Mouse (Mus musculus): Measurements from ENCODE around the gene Mxi1. TPM values are rescaled to one million over a fixed set of nuclear protein-coding genes. Genes with fewer than 3 reads are reported as not detected.
A peak's percentile ranks its signal among the peaks of the same experiment; 100 is the strongest.

The Mxi1 gene
- total and polyA plus RNA-seq, 3 experiments, result 29.0 to 60.9 TPM; not detected in 1

GRCm38 (mm10) chr19:53329221-53329991 lies 19.1 kb downstream of the Mxi1 start:
- peaks cover 3 to 20% of the 10 kb centered on the region in 2 experiments for H3K4me1 ChIP-seq (ENCODE audit: control insufficient read depth in 1 of 2, insufficient read depth in 2 of 2, low read length in 2 of 2)
- H3K79me2 ChIP-seq (ENCODE audit: control insufficient read depth, insufficient read depth, low read length, poor library complexity), result peaks cover 8% of the 10 kb centered on the region
- H3K27ac ChIP-seq (ENCODE audit: control insufficient read depth, low read depth, low read length), result peak overlapping the region; percentile 1; the same call in 1 of the 2 replicates
- no peaks in the 10 kb centered on the region for H3K27me3 ChIP-seq (ENCODE audit: control insufficient read depth in 1 of 2, insufficient read depth in 2 of 2, low read length in 2 of 2)
- peak; percentile 95 for DNase-seq (ENCODE audit: low read depth, low spot score)
- no peaks in the 10 kb centered on the region for H3K9me3 ChIP-seq (replicated peaks; ENCODE audit: insufficient read depth, low read length)
- peaks cover 7 to 34% of the 10 kb centered on the region in 2 experiments for H3K36me3 ChIP-seq (ENCODE audit: control insufficient read depth in 1 of 2, insufficient read depth in 2 of 2, low read length in 2 of 2)
- peak overlapping the region; percentile 66 for H3K9ac ChIP-seq (ENCODE audit: control insufficient read depth, low read depth, low read length, poor library complexity, severe bottlenecking)
- H3K4me3 ChIP-seq (ENCODE audit: control insufficient read depth in 1 of 2, insufficient read depth in 1 of 2, low read depth in 2 of 2, low read length in 2 of 2), result peak overlapping the region; percentile 60 to 66
- TF ChIP-seq CHD2 (IDR thresholded peaks at IDR 0.05; ENCODE audit: low read length) (no peak), KAT2A (conservative IDR thresholded peaks at IDR 0.05; ENCODE audit: low read depth, low read length) (no peak; the same call in 1 of the 2 replicates), MYC (IDR thresholded peaks at IDR 0.05; ENCODE audit: low read depth, low read length) (no peak), ZNF384 (IDR thresholded peaks at IDR 0.05; ENCODE audit: low read depth, low read length) (no peak), MXI1 (IDR thresholded peaks at IDR 0.05; ENCODE audit: low read depth, low read length) (peak; percentile 91), ZKSCAN1 (IDR thresholded peaks at IDR 0.05; ENCODE audit: low read depth, low read length) (no peak), MEF2A (IDR thresholded peaks at IDR 0.05; ENCODE audit: extremely low read depth, insufficient replicate concordance, low read depth, low read length, poor library complexity, severe bottlenecking) (no peak), SIN3A (IDR thresholded peaks at IDR 0.05; ENCODE audit: low read length) (peak; percentile 76), JUND (IDR thresholded peaks at IDR 0.05; ENCODE audit: low read depth, low read length) (no peak), UBTF (IDR thresholded peaks at IDR 0.05; ENCODE audit: borderline replicate concordance, insufficient read depth, low read depth, low read length) (0 out of 2 replicates have a peak, but pooled peaks have one; percentile 69), GABPA (IDR thresholded peaks at IDR 0.05; ENCODE audit: low read depth, low read length) (no peak), RAD21 (IDR thresholded peaks at IDR 0.05; ENCODE audit: low read depth, low read length) (peak; percentile 33), CHD1 (IDR thresholded peaks at IDR 0.05; ENCODE audit: low read depth, low read length) (no peak), MAX (IDR thresholded peaks at IDR 0.05; ENCODE audit: low read length) (peak; percentile 69; the same call in 1 of the 2 replicates), POLR2AphosphoS5 (IDR thresholded peaks at IDR 0.05; ENCODE audit: borderline replicate concordance, low read depth, low read length) (no peak), TCF12 (IDR thresholded peaks at IDR 0.05; ENCODE audit: low read depth, low read length) (peak; percentile 22; the same call in 1 of the 2 replicates), ETS1 (IDR thresholded peaks at IDR 0.05; ENCODE audit: low read depth, low read length) (peak; percentile 32; the same call in 1 of the 2 replicates), ZMIZ1 (IDR thresholded peaks at IDR 0.05; ENCODE audit: low read depth, low read length) (no peak), USF1 (IDR thresholded peaks at IDR 0.05; ENCODE audit: low read depth, low read length) (no peak), BHLHE40 (IDR thresholded peaks at IDR 0.05; ENCODE audit: borderline replicate concordance, low read depth, low read length) (no peak), NELFE (IDR thresholded peaks at IDR 0.05; ENCODE audit: low read depth, low read length) (peak; percentile 34), CTCF (IDR thresholded peaks at IDR 0.05 in 2 of 3, conservative IDR thresholded peaks at IDR 0.05 in 1 of 3; ENCODE audit: control insufficient read depth in 1 of 3, insufficient read depth in 1 of 3, low read depth in 2 of 3, low read length in 3 of 3, poor library complexity in 1 of 3, severe bottlenecking in 1 of 3) (peak in 2 of 3 experiments; percentile 77 to 94; a peak in 5 of 6 replicates), USF2 (IDR thresholded peaks at IDR 0.05; ENCODE audit: borderline replicate concordance in 1 of 2, insufficient read depth in 1 of 2, low read depth in 1 of 2, low read length in 2 of 2) (no peak), ZC3H11A (IDR thresholded peaks at IDR 0.05; ENCODE audit: low read depth, low read length) (no peak), POLR2A (IDR thresholded peaks at IDR 0.05; ENCODE audit: control insufficient read depth in 1 of 2, insufficient read depth in 1 of 2, low read depth in 1 of 2, low read length in 2 of 2, poor library complexity in 1 of 2) (no peak; a peak in 1 of 4 replicates), E2F4 (IDR thresholded peaks at IDR 0.05; ENCODE audit: borderline replicate concordance, low read depth, low read length) (no peak), TBP (IDR thresholded peaks at IDR 0.05; ENCODE audit: low read depth, low read length) (no peak), HCFC1 (IDR thresholded peaks at IDR 0.05; ENCODE audit: low read depth, low read length) (peak; percentile 97), TAL1 (IDR thresholded peaks at IDR 0.05; ENCODE audit: low read length) (no peak), GATA1 (IDR thresholded peaks at IDR 0.05; ENCODE audit: low read depth, low read length) (no peak), MAFK (IDR thresholded peaks at IDR 0.05; ENCODE audit: borderline replicate concordance, low read depth, low read length) (no peak), POLR2AphosphoS2 (IDR thresholded peaks at IDR 0.05; ENCODE audit: low read length) (no peak), SMC3 (IDR thresholded peaks at IDR 0.05; ENCODE audit: low read depth, low read length) (peak; percentile 51), NRF1 (IDR thresholded peaks at IDR 0.05; ENCODE audit: insufficient read depth, low read depth, low read length, poor library complexity, severe bottlenecking) (peak; percentile 91), MAZ (IDR thresholded peaks at IDR 0.05; ENCODE audit: low read depth, low read length) (peak; percentile 77), MYB (IDR thresholded peaks at IDR 0.05; ENCODE audit: low read depth, low read length) (no peak)
